Mouse (Mus musculus): ENCODE data around the gene Il15ra.

Gene Il15ra

DNA sequence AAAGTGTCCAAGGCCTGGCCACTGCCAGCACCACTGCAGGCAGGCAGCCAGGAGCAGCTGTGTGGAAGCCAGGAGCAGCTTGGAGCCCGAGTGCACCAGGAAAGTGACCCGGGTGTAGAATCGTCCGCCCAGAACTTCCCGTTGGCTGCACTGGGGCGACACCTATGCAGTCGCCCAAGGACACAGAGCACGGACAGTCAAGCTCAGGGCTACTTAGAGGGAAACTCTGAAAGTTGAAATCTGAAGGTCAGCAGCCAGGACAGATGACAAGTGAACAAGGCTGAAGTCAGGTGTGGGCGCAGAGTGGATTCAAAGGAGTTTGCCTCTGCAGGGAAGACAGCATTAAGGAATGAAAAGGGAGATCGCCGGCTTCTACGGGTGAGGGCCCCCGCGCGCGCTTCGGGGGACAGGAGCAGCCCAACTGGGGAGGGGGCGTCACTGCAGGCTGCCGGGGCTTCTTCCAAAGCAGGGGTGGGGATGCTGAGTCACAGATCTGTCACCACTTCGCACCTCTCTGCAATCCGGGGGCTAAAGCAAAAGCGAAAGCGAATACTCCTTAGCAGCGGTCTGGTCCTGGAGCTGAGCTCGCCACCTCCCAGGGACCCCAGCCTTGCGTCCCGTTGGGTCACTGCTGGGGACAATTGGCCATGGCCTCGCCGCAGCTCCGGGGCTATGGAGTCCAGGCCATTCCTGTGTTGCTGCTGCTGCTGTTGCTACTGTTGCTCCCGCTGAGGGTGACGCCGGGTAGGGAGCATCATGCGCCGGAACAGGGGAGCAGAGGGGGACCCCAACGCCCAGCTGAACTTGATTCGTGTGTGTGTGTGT, at the start of gene Il15ra:
Il15ra (plus strand) TSS at position 90 of the 825 bp plus-strand sequence.
- peak; percentile 9 to 18 for DNase-seq (ENCODE audit: low spot score in 2 of 2)

DNA sequence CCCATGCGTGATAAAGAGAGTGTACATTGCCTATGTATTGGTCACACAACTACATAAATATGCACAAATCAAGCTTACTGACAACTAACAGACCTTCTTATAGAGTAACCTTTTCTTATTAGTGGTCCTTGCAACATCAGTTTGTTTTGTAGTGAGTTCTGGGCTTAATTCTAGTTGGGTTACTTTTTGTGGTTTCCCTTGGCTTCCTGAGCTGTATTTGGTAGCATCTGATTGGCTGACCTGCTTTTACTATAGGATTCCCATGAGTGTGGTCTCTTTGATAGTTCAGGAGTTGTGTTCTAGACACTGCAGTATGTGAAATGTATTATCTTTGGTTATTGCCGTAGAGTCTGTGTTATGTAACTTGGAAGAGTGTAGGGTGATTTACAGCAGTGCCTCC, 47.5 kb upstream of the Il15ra start:
- no peak for DNase-seq (ENCODE audit: low spot score in 2 of 2)

DNA sequence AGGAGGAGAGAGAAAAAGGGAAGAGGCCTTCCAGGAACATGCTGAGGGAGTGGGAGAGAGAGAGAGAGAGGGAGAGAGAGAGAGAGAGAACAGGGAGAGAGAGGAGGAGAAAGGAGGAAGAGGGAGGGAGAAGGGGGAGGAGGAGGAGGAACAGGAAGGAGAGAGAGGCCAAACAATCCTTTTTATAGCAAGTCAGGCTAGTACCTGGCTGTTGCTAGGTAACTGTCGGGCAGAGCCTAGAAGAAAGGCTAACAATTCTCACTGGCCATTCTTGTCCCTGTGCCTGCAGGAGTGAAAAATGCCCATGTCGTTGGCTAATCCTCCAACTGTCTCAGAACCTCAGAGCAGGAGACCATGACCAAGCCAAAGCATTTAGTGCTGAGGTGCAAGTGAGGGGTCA, 45.8 kb upstream of the Il15ra start:
- DNase-seq (ENCODE audit: low spot score in 2 of 2): no peak

DNA sequence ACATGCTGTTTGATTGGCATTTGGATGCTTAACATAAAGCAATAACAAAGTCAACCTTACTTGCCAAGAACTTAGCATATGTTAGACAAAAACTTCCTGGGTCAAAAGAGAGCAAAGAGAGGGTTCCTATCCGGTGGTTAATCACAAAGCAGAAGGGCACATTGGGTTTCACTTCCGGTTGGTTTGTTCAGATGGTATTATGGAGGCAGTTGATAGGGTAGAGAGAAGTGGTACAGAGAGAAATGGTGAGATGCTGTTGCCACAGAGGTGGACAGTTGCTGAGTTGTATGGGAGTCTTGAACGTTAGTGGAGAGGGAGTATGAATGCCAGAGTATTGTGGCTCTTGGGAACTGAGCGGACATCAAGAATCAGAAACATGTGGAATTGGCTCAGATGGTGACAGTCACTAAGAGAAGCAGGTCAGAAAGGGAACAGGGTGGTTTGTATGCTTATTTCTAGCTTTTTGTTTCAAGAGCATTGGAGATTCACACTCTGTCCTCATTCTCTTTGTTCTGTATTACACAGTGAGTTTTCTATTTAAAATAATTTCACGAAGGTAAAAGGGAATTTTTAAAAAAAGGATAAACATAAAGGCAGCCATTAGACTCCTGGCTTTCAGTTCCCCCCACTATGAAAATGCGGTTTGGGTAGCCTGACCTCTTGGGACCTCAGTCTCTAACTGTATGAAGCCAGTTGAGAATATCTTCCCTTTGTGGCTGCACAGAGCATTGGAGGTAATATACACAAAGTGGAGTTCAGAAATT, 42.8 kb upstream of the Il15ra start:
- DNase-seq (ENCODE audit: low spot score in 2 of 2): no peak

DNA sequence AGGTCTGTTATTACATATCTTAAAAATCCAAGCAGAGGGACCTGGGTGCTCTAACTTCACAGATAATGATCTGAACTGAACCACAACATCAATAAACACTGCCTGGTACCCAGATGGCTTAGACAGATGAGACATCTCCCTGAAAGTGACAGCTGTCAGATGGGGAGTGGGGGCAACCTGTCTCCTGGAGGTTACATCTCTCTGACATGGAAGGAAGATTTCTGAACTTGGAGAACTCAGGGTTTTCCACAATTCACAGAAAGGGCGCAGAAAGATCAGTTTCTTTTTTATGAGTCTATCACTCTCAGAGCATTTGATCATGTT, 42.2 kb upstream of the Il15ra start:
- DNase-seq (ENCODE audit: low spot score in 2 of 2): no peak

DNA sequence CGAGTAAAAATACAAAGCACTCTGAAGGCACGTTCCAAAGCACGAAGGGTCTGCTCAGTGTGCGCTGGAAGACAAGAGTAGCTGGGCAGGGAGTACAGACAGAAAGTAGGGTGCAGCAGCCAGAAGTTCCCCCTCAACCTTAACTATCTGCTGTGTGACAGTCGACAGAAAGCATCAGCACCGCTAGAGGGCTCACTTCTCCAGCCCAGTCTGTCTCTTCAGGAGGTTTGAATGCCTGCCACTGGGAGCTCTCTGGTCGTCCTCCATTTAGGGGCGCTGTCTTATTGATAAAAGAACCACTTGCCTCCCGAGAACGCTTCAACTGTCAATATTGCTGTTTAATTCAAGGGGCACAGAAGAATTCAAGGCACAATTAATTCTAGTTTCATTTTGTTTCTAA, 41.1 kb upstream of the Il15ra start:
- peak; percentile 59 to 78 for DNase-seq (ENCODE audit: low spot score in 2 of 2)

DNA sequence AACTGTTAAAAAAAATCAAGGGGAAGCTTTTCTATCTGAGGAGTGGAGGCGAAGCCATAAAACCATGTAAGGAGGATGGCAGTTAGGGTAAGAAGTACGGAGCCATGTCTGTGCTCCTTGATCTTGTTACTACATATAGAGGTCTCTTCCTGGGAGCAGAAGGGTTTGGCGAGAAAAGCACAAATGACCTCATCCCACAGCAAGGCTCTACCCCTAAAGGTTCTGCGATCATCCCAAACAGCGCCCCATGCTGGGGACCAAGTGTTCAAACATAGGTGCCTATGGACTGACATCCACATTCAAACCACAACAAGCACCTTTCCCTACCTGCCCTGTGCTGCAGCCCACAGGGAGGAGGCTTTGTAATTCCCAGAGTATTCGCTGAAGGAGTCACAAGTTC, 40.7 kb upstream of the Il15ra start:
- DNase-seq (ENCODE audit: low spot score in 2 of 2): peak in 1 of 2 experiments; percentile 41

DNA sequence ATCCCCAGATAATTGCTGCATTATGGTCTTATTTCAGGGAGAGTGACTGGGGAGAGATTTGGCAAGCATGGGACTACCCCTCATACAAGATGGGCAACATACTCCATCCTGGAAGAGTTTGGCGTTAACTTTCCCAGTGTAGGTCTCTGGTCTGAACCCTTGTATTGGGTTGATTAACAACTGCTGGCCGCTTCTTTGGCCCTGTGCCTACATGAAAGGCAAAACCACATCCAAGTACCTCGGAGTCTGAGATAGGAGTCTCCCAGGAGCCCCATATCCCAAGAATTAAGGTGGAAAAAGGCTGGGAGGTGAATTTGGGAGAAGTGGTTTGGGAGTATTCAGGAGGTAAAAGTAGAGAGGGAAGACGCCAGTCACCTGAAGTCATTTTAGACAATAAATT, 40.3 kb upstream of the Il15ra start:
- DNase-seq (ENCODE audit: low spot score in 2 of 2): no peak

DNA sequence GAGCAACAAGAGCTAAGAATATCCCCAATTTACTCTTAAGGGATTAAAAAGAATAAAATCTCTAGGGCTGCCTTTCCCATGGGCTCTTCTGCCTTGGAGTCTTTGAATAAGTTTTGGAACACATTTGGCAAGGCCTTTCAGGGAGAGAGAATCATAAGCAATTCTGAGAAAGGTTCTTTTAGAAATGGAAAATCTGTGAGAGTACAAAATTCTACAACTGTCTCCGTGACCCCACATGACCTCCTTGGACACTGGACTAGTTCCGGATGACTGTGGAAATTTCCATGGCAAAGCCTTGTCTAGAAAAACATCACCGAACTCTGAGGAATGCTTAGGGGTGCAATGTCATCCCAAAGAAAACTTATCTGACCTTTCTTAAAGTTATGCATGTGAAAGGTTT, 39.8 kb upstream of the Il15ra start:
- DNase-seq (ENCODE audit: low spot score in 2 of 2): no peak

DNA sequence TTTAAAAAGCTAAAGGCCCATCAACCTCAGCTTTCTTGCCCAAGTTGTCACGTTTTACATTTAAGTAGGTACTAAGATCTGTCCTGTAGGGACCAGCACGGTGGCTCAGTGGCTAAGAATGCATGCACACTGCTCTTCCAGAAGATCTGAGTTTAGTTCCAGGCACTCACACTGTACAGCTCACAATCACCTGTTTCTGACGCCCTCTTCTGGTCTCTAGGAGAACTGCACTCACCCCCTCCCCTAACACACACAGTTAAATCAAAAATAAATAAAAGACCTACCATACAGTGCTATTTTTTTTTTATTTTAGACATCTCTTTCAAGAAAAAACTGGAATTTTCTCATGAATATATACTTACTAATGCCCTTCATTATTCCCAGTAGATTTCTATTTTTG, 32.9 kb upstream of the Il15ra start:
- no peak for DNase-seq (ENCODE audit: low spot score in 2 of 2)

DNA sequence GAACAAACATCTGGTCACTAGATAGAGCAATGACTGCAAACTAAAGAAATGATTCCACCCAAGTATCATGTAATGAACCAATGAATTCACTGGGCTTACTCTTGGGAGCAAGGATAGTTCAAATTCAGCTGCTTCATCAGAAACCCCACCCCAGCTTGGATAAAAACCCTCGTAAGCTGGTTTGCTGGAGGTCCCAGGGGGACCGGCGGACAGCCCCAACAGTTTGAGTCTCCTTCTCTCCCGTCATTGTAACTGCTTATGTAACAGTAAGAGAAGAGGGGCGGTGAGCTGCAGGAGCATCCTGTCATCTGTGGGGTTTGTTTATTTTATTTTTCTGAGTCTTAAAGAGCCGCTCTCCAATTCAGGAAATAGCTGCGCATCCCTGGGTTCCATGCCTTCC, 25.5 kb upstream of the Il15ra start:
- DNase-seq (ENCODE audit: low spot score in 2 of 2): no peak

DNA sequence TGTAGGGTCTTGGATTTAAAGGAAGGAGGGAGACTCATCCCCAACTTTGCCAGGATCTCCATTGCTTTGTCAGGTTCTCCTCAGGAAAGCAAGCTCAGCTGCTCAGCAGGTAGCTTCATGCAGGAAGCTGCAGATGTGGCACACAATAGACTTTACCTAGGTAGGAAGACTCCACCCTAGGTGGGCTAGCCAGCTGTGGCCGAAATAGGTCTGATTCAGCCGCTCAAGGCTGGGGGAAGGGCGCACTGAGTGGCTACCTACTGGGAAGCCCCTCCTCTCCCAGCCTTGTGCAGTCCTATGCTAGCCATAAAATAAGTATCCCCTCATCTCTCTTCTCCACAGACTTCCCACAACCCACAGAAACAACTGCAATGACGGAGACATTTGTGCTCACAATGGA, 22.4 kb upstream of the Il15ra start:
- no peak for DNase-seq (ENCODE audit: low spot score in 2 of 2)

DNA sequence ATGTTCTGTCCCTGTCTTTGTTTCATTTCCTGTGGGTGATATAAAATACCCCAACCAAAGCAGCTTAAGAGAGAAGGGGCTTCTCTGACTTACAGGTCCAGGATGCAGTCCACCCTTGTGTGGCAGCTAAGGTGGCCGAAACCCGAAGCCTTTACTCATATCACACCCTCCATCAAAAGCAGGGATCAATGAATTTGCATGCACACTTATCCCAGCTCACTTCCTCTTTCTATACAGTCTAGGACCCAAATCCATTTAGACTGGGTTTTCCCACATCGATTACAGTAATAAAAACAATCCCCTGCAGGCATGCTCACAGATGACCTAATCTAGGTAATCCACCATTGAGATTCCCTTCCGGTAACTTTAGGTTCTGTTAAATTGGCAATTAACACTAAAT, 18.6 kb upstream of the Il15ra start:
- DNase-seq (ENCODE audit: low spot score in 2 of 2): no peak

DNA sequence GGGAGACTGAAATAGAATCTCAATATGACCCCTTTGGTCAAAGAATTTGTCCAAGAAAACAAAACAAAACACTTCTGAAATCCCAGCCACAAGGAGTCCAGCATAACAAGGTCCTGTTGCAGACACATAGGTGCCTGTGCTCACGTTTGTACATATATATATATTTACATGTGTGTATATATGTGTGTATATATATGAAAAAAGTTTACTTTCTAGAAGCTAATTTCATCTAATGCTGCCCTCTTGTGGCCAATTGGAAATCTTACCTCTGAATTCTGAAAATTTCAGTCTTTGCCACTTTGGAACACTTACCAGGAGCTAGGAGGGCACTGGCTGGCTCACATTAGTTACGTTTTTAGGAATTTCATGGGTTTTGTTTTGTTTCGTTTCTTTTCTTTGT, 17.7 kb upstream of the Il15ra start:
- no peak for DNase-seq (ENCODE audit: low spot score in 2 of 2)

DNA sequence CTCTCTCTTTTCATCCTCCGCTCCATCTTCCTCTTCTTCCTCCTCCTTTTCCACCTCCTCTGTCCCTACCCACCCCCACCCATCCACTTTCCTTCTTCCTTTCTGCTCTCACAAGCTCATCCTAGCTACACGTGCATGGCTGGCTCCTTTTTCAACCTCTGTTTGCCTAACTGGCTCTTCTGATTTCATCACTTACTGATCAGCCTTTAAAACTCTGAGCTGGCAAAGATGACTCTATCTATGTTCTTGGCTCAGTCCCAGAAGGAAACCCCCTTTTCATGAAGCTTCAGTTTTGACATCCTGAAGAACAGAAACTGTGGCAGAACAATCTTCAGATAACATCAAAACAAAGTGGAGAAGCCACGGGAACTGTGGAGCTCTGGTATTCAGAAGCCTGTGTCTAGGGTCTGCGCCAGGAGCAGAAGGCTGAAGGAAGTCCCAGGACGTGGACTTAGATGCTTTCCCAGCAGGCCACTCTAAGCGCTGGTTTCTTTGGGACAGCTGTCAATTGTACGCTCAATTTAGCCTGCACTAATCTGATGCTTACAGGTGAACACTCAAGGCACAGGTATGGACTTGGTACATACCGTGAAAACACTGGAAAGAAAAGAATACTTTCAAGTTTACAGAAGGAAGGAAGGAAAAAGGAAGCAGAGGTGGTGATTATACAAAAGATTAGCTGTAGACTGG, 14.7 kb upstream of the Il15ra start:
- DNase-seq (ENCODE audit: low spot score in 2 of 2): no peak

DNA sequence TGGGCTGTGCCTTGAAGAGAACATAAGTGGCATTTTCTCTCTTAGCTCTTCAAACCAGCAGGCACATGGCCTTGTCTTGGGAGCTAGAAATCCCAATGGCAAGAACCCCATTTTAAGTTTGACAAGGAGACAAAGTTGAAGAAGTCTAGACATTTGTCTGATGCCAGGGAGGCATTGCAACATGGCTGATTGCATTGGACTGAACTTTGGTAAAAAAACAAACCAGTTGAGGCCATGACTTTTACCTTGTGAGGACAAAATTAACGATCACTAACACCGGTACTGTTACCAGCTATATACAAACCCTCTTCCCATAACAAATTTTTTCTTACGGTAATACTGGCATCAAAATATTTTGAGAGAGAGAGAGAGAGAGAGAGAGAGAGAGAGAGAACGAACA, 11.7 kb upstream of the Il15ra start:
- no peak for DNase-seq (ENCODE audit: low spot score in 2 of 2)

DNA sequence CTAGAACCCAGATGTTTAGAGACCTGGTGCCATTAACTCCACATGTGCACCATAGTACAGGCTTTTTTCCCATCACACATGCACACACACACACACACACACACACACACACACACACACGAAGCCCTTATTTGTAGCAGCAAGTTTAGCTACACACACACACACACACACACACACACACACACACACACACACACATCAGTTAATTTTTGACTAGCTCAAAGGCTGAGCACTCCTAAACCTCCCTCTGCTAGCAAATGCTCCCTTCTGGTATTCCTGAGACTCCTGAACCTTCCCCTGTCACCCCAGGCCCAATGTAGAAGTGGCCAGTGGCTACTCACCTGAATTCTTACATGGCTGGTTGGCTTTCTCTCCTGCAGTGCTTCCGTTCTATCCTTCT, 11.0 kb upstream of the Il15ra start:
- no peak for DNase-seq (ENCODE audit: low spot score in 2 of 2)

DNA sequence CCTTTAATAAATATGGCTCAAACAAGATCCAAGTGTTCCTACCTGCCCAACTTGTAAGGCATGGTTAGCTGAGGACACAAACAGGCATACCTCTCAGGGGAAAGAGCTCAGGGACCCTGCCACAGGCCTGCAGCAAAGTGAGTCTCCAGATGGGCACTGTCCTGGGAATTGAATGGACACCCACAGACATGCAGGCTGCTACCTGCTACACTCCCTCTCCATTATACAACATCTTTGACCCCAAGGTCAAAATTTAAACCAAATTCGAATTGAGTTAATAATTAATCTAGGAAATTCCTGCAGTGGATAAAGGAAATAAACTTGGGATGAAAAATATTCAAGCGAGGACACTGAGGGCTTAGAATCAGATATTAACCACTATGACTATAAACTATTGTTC, 9.2 kb upstream of the Il15ra start:
- DNase-seq (ENCODE audit: low spot score in 2 of 2): no peak

DNA sequence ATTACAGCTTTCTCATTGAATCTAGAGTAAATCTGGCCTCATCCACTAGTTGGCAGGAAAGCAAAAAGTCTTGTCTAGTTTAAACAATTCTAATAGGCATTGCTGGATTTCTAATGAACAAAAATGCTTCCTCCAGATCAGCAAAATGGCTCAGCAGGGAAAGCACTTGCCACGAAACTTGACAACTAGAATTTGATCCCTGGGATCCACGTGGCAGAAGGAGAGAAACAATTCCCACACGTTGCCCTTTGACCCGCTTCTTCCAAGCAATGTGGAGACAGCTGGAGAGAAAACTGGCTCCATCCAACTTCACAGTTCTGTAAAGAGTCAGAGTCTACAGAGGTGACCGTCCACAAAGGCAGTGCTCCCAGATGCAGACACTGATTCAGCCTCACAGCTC, 6.1 kb upstream of the Il15ra start:
- no peak for DNase-seq (ENCODE audit: low spot score in 2 of 2)

DNA sequence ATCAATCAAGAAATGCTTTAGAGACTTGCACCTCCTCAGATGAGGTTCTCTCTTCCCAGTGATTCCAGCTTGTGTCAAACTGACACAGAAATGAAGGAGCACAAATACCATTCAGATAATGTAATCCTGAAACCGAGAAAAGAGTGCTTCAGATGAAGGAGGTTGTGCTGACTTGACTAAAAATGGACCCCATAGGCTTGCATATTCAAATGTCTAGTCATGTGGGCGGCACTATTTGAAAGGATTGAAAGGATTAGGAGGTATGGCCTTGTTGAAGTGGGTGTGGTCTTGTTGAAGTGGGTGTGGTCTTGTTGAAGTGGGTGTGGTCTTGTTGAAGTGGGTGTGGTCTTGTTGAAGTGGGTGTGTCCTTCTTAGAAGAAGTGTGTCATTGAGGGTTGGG, 5.2 kb upstream of the Il15ra start:
- DNase-seq (ENCODE audit: low spot score in 2 of 2): no peak

DNA sequence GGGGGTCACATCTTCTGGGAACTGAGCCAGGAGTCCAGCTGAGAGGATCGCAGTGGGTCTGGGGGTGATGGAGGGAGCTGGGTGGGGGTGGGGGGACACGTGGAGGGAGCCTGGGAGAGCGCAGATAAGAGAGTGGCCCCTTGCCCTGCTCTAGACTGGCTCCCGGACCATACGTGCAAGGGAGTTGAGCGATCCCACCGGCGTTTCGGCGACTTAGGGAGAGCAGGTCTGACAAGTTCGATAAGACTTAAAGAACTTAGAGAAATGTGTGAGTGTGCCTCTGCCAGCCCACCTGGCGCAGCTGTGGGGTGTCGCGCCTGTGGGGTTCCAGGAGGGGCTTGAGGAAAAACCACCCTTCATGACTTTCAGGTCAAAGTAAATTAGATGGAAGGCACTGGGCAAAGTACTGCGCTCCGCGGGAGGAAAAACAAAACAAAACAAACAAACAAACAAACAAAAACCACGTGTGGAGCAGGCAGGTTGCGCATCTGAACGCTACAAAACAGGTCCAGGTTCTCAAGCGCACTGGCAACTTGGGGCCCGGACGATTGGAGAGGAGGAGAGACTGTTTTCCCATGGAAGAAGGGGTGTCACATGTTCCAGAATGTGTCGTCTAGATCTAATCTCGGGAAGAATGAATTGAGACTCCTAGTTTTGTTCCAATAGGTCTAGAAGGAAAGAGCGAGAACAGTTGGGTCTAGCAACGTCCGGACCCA, 1.1 kb downstream of the Il15ra start:
- DNase-seq (ENCODE audit: low spot score in 2 of 2): no peak

DNA sequence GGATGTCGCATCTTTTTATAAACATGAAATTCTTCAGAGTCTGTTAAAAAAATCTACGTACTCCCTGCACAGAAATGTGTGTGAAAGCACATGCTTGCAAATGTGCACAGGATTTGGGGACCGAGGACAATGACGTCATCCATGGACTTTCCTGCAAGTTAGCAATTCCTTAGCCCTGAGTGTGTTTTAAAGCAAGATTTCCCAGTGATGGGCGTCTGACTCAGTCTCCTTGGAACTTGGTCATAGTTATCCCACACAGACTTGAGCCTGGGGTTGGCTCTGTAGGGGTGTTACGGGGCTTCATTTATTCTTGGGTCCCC, 1.6 kb downstream of the Il15ra start:
- no peak for DNase-seq (ENCODE audit: low spot score in 2 of 2)

All from spleen, postnatal 14 days (tissue).